Mouse (Mus musculus): Measurements from ENCODE around the gene Olfr325. TPM values are rescaled to one million over a fixed set of nuclear protein-coding genes. Genes with fewer than 3 reads are reported as not detected.

Gene Olfr325
- not detected for total RNA-seq (2023)

DNA sequence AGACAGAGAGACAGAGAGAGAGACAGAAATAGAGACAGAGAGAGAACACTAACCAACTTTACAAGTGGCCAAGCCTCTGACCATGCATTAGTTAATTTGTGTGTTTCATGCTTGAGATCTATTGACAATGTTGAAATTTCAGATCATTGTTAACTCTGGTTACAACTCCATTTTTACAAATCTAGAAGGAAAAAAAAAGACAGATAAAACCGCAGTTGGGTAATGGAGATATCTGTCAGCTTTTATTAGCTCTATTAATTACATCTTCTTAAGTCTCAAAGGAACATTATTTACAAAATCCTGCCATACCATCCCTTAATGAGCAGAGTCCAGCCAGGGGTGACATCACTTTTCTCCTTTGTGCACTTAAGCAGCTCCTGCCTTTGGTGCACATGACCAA is at the start of gene Olfr325:
TSS of gene Olfr325 (plus strand) at position 301 of the 400 bp plus-strand sequence.

GRCm38 (mm10) chr11:58534736-58535135 is 42.8 kb upstream of the Olfr325 start, which contains the start of gene Olfr330:
TSS of gene Olfr330 (minus strand) at chr11:58534836.

DNA sequence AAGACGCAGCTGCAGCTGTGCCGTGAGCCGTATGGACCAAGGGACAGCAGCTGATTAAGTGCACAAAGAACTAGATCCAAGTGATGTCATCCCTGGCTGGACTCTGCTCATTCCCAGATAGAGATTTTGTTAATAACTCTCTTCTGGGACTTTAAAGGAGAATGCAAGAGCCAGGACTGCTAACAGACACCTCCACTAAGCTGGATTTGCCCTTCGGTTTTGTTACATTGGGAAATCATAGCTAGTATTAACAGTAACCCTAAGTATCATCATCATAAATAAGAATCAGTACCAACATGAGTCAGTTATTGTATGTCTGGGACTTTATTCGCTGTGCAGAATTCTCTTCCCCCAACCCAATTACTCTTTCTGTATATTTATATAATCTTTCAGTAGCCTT is 31.2 kb upstream of the Olfr325 start, which contains the start of gene Olfr329-ps:
TSS of gene Olfr329-ps (minus strand) at position 101 of the 400 bp plus-strand sequence.

GRCm38 (mm10) chr11:58555536-58555935 is 22.0 kb upstream of the Olfr325 start, which contains the start of gene Olfr328:
TSS of gene Olfr328 (minus strand) at chr11:58555636.

DNA sequence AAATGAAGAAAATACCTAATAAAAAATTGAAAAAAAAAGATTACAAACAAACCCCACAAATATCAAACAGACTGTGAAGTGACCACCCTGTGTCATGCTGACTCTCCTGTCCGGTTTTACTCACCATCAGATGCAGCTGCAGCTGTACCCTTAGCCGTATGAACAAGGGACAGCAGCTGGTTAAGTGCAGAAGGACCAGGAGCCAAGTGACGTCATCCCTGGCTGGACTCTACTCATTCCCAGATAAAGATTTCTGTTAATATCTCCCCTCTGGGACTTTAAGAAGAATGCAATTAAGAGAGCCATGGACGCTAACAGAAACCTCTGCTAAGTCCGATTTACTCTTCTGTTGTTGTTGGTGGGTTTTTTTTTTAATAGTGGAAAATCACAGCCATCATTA is 7.1 kb upstream of the Olfr325 start, which contains the start of gene Olfr224:
TSS of gene Olfr224 (minus strand) at position 149 of the 400 bp plus-strand sequence.

DNA sequence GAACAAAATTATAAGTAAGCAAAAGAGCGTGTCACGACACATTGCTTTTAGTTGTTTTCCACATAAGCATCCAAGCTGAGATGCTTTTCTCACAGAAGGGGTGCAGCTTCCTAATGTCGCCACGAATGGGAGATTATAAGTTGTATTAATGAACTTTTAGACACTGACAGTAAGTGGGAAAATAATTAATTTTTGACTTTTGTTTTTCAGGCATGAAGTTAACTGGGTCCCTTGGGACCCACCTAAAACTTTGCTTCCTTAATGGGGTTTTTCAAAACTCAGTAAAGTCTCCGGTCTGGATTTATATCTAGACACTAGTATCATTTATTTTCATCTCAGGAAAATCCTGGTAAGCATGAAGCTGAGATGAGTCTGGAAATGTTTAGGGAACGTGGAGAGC is 17.3 kb downstream of the Olfr325 start, which contains the start of gene Olfr324:
TSS of gene Olfr324 (plus strand) at position 301 of the 400 bp plus-strand sequence.

GRCm38 (mm10) chr11:58615975-58616374 is 38.4 kb downstream of the Olfr325 start, which contains the start of gene 2210407C18Rik:
TSS of gene 2210407C18Rik (minus strand) at chr11:58616075.

DNA sequence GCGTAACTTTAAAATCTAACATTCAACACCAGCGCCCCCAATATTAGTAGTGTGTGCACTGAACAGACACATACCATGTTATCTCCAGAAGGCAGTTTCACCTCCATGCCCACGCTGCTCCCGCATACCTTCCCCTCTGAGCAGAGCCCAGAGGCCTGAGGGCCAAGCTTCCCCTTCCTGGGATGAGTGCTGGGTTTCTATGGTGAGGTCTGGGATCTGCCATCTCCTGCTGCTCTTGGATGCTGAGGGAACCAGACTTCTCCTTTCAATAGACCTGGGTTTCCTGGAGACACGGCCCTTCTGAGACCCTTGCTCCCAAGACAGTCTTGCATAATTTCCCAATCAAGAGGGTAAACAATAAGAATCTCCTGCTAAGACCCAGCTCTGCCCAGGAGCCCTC is 52.9 kb downstream of the Olfr325 start, which contains the start of gene Olfr323:
TSS of gene Olfr323 (minus strand) at position 101 of the 400 bp plus-strand sequence.

Other genes with a start within 250 kb of the Olfr325 start
- gene Zfp672, start 247.4 kb upstream of the Olfr325 start, total RNA-seq (2023) = 10 to 100 TPM; 34.3 to 42.3 TPM
- 10 to 100 TPM; 18.6 to 28.6 TPM for gene Sh3bp5l, start 247.0 kb upstream of the Olfr325 start, total RNA-seq (2023)
- not detected for gene Lypd8, start 198.7 kb upstream of the Olfr325 start, total RNA-seq (2023)
- not detected for gene 1810065E05Rik, start 156.6 kb upstream of the Olfr325 start, total RNA-seq (2023)
- gene Gm12253, start 145.2 kb upstream of the Olfr325 start, total RNA-seq (2023) = not detected
- not detected for gene Lypd9, start 124.8 kb upstream of the Olfr325 start, total RNA-seq (2023)
- gene Olfr30, start 115.5 kb upstream of the Olfr325 start, total RNA-seq (2023) = not detected
- gene Olfr332, start 85.2 kb upstream of the Olfr325 start, total RNA-seq (2023) = not detected
- not detected for gene Olfr331, start 75.2 kb upstream of the Olfr325 start, total RNA-seq (2023)
- gene Olfr330, start 42.9 kb upstream of the Olfr325 start, total RNA-seq (2023) = not detected
- gene Olfr329-ps, start 31.3 kb upstream of the Olfr325 start, total RNA-seq (2023) = not detected
- gene Olfr328, start 22.1 kb upstream of the Olfr325 start, total RNA-seq (2023) = not detected
- gene Olfr224, start 7.2 kb upstream of the Olfr325 start, total RNA-seq (2023) = not detected
- not detected for gene Olfr324, start 17.4 kb downstream of the Olfr325 start, total RNA-seq (2023)
- not detected for gene 2210407C18Rik, start 38.3 kb downstream of the Olfr325 start, total RNA-seq (2023)
- not detected for gene Olfr323, start 52.8 kb downstream of the Olfr325 start, total RNA-seq (2023)
- not detected for gene Trim58, start 62.7 kb downstream of the Olfr325 start, total RNA-seq (2023)
- not detected for gene Olfr322, start 81.1 kb downstream of the Olfr325 start, total RNA-seq (2023)
- gene Olfr320, start 103.4 kb downstream of the Olfr325 start, total RNA-seq (2023) = not detected
- gene Olfr319, start 121.4 kb downstream of the Olfr325 start, total RNA-seq (2023) = not detected
- gene Olfr318, start 146.3 kb downstream of the Olfr325 start, total RNA-seq (2023) = under 1 TPM; 0.67 to 0.86 TPM
- not detected for gene Olfr317, start 161.5 kb downstream of the Olfr325 start, total RNA-seq (2023)
- gene Olfr316, start 175.0 kb downstream of the Olfr325 start, total RNA-seq (2023) = not detected
- not detected for gene Olfr315, start 195.5 kb downstream of the Olfr325 start, total RNA-seq (2023)
- not detected for gene Olfr314, start 205.2 kb downstream of the Olfr325 start, total RNA-seq (2023)
- gene Fam183b, start 224.2 kb downstream of the Olfr325 start, total RNA-seq (2023) = not detected
- gene Olfr313, start 237.3 kb downstream of the Olfr325 start, total RNA-seq (2023) = not detected

Measured in B cell, adult 67 days (primary cell).